Mouse (Mus musculus) E14TG2a.4 (cell line): ENCODE results near the gene Scamp5.

Experiments used
- CTCF ChIP-seq: conservative IDR thresholded peaks from 2 replicates; pipeline ENCODE4 v1.5.1; 2014; ENCODE audit warnings: low read length
- NANOG ChIP-seq: IDR thresholded peaks from 2 replicates; pipeline ENCODE4 v1.6.1; 2014; ENCODE audit warnings: borderline replicate concordance, low read length, mixed read lengths

DNA sequence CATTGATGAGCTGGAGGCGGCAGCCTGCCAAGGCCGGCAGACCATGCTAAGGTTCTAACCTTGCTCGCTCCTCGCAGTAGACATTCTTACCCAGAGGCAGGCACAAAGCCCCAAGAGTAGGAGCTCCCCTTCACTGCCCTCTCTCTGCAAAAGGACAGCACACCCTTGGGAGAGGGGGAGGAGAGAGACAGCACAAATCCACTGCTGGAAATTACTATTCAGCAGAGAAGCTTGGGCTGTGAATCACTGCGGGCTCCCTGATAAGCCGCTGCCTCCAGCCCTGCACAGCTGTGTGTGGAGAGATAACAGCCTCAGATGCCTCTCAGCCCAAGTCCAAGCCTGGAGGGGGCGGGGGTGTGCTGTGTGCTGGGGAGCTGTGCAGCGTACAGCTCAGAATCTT lies 37.8 kb upstream of the Scamp5 start:
- TF ChIP-seq CTCF (no peak), NANOG (no peak)
